Mouse (Mus musculus) cerebellum, adult 18-20 months (tissue): ENCODE measurements around the gene Lclat1.

Experiments used
- DNase-seq, 2 experiments: peaks; one replicate each; pipeline ENCODE4 v3.0.0; 2021

Lclat1 gene

DNA sequence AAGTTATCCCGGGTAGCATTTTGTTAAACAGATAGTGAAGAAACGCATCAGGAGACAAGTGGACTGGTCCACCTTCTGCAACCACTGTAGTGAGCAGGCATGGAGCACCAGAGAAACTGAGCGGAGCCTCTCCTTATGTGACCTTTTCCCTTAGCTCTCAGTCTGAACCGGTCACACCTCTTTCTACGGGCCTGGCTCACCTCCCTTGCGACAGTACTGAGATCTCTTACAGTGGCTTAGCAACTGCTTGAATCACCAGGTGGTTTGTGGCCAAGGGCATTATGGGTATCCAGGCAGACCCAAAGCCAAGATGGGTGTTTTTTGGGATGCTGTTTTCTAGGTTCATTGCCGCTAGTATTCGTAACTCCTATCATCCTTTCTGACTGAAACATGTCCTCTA lies 16.4 kb upstream of the Lclat1 start:
- no peak for DNase-seq

DNA sequence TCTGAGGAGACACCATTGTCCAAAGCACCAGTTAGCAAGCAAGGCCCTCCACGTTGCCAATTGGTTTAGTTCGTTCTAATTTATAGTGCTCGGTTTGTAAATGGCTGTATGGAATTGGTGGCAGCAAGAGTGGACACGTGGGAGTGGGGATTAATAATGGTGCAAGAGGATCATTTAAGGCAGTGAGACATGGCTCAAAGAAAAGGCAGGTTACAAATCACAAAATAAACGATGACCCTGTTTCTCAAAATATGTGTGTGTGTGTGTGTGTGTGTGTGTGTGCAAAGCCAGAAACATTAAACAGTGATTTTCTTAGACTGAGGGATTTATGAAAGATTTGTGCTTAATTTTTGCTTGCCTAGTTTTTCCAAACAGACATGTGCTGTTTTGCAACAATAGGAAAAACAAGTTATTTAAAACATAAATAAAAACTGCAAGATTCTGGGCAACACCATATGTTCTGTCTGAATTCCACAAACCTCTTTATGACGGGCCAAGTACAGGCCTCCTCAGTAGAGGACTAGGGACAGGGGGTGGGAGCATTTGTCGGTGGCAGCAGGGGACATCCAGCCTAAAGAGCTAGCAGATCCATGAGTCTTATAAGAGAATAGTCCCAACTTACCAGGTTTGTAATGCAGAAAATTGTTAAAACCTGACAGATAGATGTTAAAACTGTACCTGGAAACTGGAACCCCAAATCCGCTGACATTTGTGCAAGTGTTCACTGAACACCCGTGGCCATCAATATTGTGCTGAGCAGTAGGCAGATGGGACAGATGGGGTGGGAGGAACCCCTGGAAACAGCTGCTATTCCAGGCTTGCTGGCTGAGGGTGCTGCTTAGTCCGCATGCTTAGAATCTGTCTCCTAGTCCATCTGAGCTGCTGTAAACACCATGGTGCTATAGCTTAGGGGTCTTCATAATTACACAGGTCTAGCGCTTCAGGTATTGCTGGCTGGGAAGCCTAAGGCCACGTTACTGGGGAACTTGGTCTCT lies 15.4 kb upstream of the Lclat1 start:
- DNase-seq: no peak

DNA sequence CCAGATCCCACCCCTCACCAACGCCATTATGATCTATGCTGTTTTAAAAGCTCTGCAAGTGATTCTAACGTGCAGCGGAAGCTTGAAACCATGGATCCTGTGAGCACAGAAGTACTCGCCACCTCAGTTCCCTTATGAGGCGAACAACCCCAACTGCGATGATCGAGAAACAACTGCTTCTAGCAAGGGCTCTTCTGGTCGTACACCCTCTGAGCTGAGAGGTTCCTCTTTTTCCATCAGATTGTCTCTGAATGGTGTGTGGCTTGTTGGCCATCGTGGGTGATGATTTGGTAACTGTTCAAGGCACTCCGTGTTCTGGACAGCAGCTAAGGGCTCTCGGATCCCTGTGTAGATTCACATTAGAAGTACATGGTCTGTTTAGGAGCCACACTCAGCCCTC lies 12.7 kb upstream of the Lclat1 start:
- no peak for DNase-seq

DNA sequence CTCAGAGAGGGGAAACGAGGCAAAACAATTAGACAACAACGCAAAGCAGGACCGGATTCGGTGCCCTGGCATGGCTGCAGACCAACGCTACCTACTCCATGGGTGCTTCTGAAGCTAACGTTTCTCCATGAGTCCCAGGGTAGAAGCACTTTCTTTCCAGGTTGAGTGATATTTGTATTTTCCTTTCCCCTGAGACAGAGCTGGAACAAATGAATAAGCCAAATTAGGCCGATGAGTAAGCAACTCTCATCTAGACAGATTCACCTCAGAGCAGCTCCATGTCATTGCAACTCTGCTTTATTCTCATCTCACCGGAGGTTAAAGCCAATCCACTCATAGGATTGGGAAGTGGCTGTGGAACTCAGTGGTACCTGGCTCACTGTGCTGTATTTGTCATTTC lies 12.2 kb upstream of the Lclat1 start:
- DNase-seq: no peak

DNA sequence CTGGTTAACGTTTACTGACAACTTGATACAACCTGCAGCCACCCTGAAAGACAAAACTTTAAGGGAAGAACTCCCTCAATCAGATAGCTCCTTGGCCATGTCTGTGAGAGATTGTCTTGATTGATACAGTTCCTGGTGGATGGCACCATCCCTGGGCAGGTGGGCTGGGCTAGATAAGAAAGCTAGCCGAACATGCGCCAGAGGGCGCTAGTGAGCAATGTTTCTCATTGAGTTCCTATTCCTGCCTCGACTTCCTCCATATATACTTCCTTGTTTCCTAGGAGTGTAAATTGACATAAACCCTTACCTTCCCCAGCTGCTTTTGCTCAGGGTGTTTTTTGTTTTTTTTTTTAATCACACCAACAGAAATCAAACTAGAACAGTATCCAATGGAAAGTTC lies 11.3 kb upstream of the Lclat1 start:
- peak; percentile 17 to 31 for DNase-seq

DNA sequence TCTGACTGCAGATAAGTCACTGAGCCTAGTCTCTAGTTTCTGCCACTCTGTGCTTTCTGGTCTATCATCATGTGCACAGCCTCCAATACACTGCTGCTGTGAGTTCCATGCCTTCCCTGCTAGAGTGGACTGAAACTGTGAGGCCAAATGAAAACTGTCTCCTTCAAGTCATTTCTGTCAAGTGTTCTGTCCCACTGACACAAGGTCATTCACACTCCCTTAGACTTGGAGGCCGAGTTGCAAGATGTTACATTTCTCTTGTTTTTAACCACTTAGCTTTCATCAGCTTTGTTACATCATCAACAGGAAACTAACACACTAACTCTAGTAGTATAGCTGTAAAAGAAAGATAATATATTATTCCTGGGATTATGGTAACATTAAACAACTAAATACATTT lies 9.1 kb upstream of the Lclat1 start:
- DNase-seq: no peak

DNA sequence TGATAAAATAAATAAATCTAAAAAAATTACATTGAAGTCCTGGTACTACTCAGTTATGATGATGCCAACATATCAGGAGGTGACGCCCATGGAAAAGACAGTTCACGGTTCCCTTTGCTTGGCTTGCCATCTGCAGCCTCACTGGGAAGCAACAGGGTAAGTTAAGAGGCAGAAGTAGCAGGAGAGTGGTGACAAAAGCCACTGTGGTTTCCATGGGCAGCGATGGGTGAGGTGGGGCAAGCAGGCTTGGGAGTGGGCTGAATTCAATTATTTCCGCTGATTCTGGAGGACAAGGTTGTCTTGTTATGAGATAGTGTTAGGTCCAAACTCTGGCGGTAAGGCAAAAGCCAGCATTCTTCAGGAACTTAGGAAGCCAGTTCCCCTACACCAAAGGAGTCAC lies 7.4 kb upstream of the Lclat1 start:
- DNase-seq: no peak

DNA sequence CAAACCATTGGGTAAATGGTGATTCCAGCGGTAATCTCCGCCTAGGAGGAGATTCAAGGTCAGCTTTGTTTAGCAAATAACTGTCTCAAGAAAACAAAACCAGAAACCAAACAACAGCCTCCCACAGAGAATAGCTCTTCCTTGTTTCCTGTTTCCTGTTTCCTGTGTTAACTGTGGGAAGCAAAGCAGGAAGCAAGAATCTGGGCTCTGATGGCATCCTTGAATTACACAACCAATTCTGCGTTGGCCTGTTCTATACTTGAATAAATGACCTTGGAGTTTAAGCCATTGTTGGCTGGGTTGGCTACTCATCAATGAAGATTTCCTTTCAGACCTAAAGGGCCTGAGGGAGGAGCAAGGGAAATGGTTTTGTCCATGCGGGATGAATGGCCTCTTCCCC lies 5.2 kb upstream of the Lclat1 start:
- no peak for DNase-seq

DNA sequence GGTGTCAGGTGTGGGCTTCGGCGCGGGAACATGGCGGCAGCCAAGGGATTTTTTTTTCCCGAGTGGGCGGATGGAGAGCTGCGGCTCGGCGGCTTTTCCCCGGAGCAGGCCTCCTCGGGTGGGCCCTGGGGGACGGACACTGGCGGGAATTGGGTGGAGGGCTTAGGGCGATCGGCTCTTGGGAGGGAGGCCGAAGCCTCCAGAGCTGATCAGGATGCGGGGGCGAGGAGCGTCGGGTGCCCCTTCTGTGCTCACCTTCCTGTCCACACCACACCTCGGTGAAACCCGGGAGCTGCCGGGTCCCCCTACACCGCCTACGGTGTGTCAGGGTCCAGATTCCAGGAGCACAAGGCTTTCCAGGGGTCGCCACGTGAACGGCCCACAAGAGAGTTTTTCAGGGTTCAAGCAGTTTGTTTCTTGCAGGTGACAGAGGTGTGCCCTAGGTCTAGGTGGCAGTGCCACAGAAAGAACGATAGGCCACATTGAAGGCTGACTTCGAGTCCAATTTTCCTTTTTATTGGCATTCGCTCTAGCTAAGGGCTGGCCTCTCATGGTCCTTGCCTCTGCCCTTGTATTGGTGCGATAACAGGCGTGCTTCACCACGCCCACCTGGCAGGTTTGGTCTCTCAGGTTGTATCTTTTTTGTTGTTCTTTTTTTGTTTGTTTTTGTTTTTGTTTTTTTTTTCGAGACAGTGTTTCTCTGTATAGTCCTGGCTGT lies 544 bp downstream of the Lclat1 start:
- no peak for DNase-seq

DNA sequence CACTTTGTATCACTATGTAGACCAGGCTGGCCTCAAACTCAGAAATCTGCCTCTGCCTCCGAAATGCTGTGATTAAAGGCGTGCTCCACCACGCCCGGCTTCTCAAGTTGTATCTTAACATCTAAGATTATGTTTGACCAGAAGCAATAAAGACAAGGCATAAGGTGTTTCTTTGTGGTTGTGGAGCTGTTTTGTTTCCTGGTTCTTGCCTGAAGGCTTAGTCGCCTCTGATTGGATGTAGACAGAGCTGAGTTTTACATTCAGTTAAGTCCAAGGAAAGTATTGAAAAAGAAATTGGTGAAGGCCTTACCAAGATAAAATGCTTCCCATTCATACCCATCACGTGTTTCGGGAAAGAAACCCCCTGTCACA lies 1.1 kb downstream of the Lclat1 start:
- no peak for DNase-seq

DNA sequence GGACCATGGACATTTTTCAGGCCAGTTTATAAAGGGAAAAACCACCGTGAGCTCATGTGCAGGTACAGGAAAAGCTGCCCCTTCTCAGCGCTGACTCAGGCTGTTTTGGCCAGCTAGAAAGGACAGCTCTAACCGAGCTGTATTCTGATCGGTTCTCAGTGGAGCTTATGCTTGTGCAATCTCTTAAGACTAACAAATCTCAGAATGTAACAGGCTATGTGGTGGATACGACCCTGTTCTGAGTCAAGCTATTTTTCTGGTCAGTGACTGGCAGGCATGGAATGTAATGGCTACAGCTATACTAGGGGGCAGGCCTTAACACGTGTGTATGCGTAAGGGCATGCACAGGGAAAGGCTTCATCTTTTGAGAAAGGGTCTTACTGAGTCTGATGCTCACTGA lies 4.3 kb downstream of the Lclat1 start:
- no peak for DNase-seq

DNA sequence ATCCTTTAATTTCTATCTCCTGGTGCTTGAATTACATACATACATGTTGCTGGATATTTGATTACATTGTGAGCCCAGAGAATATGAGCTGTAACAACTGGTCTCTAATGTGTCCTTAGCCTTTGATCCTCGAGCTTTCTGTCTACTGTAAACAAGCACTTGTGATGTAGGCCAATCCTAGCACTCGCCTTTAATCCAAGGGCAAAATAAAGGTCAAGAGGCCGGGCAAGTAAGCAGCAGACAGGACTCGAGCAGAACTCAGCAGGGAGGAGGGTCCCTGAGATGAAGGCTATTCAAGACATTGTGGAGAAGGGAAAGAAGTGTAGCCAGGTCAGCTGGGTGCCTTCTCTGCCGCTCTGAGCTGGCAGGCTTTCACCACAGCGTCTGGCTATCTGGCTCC lies 4.8 kb downstream of the Lclat1 start:
- no peak for DNase-seq

DNA sequence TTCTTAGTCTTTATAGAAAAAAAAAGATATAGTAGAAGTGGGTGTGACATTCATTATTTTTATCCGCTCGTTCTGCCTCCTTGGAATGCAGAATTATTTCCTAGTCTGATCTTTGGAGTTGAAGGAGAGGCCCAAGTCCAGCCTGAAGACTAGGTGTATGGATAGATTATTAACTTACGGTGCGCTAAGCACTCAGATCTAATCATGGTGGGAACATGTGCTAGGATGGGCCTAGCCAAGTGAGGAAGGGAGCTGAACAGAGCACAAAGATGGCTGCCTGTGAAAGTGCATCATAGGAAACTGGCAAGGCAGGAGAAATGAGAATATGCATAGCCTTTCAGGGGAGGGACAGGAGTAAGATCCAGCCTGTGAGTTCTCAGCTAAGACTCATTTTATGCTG lies 5.4 kb downstream of the Lclat1 start:
- DNase-seq: no peak

DNA sequence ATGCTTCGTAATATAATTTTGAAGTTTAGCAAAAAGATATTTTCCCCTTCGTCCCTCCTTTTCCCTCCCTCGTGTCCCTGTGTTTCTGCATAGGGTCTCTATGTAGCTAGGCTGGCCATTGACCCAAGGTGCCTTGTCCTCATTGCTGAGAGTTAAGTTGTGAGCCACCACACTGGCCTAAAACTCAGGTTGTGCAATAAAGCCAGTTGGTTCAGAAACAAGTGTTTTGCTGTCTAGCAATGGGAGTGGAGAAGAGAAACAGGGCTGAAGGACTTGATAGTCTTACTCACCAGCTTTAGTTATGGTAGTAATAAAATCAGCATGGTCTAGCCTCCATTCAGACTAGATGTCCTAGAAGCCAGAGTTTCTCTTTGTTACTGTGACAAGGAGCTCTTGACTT lies 10.3 kb downstream of the Lclat1 start:
- DNase-seq: no peak

DNA sequence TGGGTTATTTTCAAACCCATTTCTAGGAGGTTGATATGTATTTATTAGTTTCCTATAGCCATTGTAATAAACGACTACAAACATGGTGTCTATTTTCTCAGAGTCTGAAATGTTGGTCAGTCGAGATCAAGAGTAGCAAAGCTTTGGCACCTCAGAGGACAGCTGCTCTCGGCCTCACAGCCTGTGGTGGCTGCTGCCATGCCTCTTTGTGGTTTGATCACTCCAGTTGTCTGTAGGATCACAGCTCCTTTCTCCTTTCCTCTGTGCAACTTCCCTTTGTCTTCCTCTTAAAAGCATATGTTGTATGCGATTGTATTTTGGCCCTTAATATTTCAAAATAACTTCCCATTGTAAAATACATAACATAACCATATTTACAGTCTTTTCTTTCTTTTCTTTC lies 10.9 kb downstream of the Lclat1 start:
- no peak for DNase-seq

DNA sequence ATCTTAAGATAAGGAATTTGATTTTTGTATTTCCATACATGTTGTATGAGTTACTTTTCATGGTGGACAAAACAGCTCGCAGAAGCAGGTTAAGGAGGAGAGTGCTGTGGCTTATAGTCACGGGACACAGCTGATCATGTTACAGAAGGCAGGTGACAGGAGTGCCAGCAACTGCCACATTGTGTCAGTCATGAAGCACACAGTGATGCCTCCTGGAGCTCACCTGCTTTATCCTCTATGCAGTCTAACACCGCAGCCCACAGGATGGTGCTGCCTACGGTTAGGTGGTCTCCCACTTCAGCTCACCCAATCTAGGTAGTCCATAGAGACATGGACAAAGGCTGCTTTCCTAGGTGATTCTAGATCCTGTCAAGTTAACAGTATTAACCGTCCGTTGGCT lies 11.4 kb downstream of the Lclat1 start:
- no peak for DNase-seq

DNA sequence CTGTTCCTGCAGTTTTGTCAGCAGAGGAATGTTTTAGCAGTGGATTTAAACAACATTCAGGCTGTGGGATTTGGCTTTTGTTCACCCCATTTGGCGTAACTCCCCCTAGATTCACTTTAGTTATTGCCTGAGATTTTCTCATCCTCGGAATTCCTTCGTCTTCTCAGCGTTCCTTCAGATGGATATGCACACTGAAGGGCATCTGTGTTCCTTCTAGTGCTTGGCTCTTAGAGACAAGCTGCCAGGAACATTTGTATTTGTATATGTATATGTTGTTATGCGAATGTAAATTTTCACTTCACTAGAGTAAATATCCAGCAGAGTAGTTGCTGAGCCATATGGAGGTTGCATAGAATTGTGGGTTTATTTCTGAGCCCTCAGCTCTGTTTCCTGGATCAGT lies 12.8 kb downstream of the Lclat1 start:
- DNase-seq: no peak

DNA sequence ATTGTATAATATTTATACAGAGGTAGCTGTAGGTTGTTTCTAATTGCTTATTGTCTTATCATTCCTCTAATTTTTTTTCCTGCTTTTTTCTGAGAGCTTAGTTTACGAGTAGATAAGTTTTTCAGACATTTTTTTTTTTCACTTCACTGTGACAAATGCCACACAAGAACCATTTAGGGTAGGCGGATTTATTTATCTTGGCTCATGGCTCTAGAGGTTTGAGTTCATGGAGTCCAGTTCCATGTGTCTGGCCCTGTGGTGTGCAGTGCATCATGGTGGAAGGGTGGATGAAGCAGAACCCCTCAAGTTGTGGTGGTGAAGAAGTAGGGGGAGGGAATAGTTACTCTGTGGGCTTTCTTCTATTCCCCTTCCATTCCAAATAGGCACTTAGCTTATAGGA lies 13.9 kb downstream of the Lclat1 start:
- DNase-seq: no peak

DNA sequence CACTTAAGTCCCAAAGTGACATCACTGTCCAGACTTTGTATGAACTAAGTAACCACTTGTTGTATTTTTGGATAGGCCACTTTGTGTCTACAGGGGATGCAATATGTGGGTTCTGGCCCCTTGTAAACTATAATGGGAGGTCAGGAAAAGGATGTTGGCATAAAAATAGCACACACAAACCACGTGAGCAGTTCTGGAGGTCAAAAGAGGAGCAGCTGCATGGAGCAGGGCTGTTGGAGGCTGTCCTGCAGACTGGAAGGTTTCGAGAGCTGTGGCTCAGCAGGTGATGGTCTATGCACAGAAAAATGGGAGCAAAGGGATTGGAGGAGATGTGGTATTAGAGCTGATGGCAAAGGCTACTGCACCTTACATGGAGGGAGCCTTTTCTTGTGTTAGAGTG lies 18.6 kb downstream of the Lclat1 start:
- no peak for DNase-seq

DNA sequence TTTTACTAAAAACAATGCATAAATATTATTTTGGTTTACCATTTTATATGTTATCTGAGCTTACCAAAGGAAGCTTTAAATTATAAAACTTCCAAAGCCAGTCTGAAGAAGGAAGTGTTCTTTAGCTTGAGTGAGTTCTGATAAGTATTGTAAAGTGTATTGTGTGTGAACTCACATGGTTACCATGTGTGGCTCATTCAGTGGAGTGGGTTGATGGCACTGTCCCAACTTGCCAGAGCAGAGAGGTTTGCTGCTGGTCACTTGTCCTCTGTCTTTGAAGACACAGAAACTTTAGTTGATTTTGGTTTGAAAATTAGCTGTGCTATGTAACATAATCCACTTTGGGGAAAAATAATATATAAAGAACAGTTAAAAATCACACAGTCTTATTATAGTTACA lies 19.1 kb downstream of the Lclat1 start:
- DNase-seq: no peak

DNA sequence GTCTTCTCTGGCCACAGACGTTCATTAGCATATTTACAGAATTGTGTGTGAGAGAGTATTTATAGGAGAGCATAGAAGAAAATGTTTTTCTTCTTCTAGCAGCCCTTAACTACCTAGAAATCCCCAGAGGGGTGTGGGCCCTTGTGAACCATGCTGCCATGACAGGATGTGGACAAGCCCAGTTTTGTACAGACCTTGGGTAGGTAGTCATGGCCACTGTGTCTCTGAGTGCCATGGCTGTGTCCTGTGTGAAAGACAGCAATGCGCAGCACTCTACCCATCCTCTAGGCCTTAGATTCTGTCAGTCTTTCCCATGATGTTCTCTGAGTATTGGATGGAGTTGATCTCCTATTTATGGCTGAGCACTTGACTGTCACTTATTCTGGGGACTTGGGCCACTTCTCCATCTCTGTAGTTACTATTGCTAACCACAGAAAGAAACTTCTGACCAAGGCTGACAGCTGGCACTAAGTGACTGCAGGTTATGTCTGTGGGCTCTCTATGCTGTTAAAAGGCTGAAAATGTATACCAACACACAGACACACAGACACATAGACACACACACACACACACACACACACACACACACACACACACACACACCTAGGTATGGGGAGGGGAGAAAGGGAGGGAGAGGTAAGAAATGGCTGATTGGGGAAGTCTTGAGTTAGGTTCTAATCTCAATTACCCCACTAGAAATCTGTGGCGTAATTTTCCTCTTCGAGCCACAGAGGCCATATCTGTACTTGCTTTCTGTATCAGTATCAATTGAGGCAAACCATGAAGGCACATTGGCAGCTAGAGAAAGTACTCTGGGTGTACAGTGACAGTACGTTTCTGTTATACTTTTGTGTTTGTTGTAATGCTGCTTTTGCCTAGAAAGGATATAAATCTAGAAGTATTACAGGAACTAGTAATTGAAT lies 29.0 kb downstream of the Lclat1 start:
- DNase-seq: no peak

DNA sequence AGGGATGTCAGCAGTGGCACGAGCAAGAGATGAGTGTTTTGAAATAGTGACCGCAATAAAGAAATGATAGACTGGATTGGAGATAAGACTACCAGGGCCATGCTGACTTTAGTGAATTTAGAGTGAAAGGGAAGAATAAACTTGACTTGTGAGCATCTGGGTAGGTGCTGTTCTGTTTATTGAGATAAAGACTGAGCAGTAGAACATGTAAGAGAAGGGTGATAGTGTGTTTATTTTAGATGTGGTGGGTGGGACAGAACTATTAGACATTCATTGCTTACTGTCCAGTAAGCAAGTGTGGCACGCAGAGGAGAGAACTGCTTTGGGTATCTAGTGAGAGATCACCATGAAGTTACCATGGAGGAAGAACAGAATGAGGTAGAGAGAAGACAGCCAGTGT lies 30.4 kb downstream of the Lclat1 start:
- DNase-seq: no peak

DNA sequence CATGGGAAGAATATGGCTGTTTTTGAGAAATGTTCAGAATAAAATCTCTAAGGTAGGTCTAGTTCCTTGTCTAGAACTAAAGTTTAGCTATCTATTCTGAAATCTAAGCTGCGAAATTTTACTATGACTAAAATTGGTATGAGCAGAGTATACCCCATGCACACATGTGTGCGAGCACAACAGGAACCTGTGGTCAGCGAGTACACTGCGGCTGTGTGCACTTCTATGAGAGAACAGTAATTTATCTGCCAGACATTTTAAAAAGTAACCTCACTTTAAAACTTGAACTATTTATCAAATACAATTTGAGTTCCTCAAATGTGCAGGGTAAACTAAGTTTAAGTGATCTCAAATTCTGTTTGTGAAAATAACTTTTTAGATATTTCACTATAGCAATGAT lies 34.2 kb downstream of the Lclat1 start:
- no peak for DNase-seq
